ENCODE assay signal across 8 mouse cellular contexts in the genomic region with DNA sequence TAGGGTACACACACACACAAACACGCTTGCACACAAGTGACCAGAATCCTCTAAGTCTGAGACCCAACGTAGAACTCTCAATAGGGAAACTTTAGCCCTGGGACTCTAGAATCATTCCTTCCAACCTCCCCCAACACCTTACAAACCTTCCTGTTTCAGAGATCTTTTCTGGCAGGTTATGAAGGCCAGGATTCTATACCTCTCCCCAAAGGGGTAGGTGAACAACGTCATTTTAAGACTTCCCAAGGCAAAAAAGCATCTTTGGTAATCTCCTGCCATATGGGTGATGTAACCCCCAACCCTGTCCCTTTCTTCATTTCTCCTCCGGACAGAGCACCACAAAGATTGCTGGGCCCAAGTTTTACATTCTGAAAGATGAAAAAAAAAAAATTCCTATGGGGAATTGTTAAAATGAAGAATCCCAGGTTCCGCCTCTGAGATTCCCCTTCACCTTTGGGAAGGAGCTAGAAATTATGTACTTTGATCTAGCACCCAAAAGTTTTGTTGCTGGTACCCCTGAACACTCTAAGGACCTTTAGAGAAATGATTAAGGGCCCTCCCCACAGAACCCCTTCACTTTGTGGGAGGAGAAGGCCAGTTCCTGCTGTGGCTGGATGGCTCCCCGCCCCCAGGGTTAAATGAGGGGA. TPM values are rescaled to one million over a fixed set of nuclear protein-coding genes. Genes with fewer than 3 reads are reported as not detected.
A peak's percentile ranks its signal among the peaks of the same experiment; 100 is the strongest.
DNase-seq lines count a peak whose midpoint lies in the region; ATAC-seq and TF ChIP-seq lines count a peak whose summit lies in the region.

No protein-coding gene starts in this region.

- no peaks in the 10 kb centered on the region for H3K9me3 ChIP-seq in heart, embryonic 13.5 days
- H3K9me3 ChIP-seq in E14TG2a.4 (ENCODE audit: low read length): no peaks in the 10 kb centered on the region
- H3K9me3 ChIP-seq in forebrain, embryonic 15.5 days: no peaks in the 10 kb centered on the region
- no peaks in the 10 kb centered on the region for H3K9me3 ChIP-seq in liver, postnatal 0 days (ENCODE audit: low read length)

- 50% methylated on average over 6 of the region's 6 CpGs for whole genome bisulfite sequencing in heart, embryonic 13.5 days
- 42% methylated on average over 6 of the region's 6 CpGs for WGBS in forebrain, embryonic 15.5 days
- WGBS in liver, postnatal 0 days (ENCODE audit: insufficient replicate concordance): 30% methylated on average over 6 of the region's 6 CpGs

- ATAC-seq in heart, embryonic 13.5 days (ENCODE audit: extremely low read depth, insufficient number of reproducible peaks, low FRiP score, low TSS enrichment): no peak
- peak; percentile 5; the same call in 1 of the 2 replicates for ATAC-seq in forebrain, embryonic 15.5 days (replicated peaks)
- ATAC-seq in liver, postnatal 0 days: no peak; the same call in 1 of the 2 replicates

- peaks cover 5% of the 10 kb centered on the region for H3K36me3 ChIP-seq in heart, embryonic 13.5 days
- H3K36me3 ChIP-seq in E14TG2a.4 (ENCODE audit: insufficient read depth, low read length): peaks cover 17% of the 10 kb centered on the region
- no peaks in the 10 kb centered on the region for H3K36me3 ChIP-seq in forebrain, embryonic 15.5 days
- H3K36me3 ChIP-seq in liver, postnatal 0 days (replicated peaks; ENCODE audit: insufficient read depth, low read length): no peaks in the 10 kb centered on the region

- H3K4me2 ChIP-seq in heart, embryonic 13.5 days: peak overlapping the region; percentile 100
- H3K4me2 ChIP-seq in forebrain, embryonic 15.5 days (replicated peaks): peak overlapping the region; percentile 96
- peak overlapping the region; percentile 88 for H3K4me2 ChIP-seq in liver, postnatal 0 days (ENCODE audit: low read depth, low read length)

- peak overlapping the region; percentile 94 for H3K4me3 ChIP-seq in heart, embryonic 13.5 days
- H3K4me3 ChIP-seq in E14TG2a.4 (replicated peaks; ENCODE audit: low read length): peak overlapping the region; percentile 86
- H3K4me3 ChIP-seq in forebrain, embryonic 15.5 days: peak overlapping the region; percentile 95
- H3K4me3 ChIP-seq in liver, postnatal 0 days (ENCODE audit: low read depth, low read length): peak overlapping the region; percentile 89

- H3K9ac ChIP-seq in heart, embryonic 13.5 days: peak overlapping the region; percentile 98
- peak overlapping the region; percentile 97 for H3K9ac ChIP-seq in forebrain, embryonic 15.5 days (replicated peaks)
- H3K9ac ChIP-seq in liver, postnatal 0 days (replicated peaks): peak overlapping the region; percentile 93

- no peak for TF ChIP-seq EP300 in liver, postnatal 0 days (IDR thresholded peaks at IDR 0.05; ENCODE audit: low read depth)

- H3K4me1 ChIP-seq in heart, embryonic 13.5 days: peaks cover 74% of the 10 kb centered on the region
- H3K4me1 ChIP-seq in E14TG2a.4 (replicated peaks; ENCODE audit: low read depth, low read length): peaks cover 82% of the 10 kb centered on the region
- H3K4me1 ChIP-seq in forebrain, embryonic 15.5 days: peaks cover 59% of the 10 kb centered on the region
- peaks cover 64% of the 10 kb centered on the region for H3K4me1 ChIP-seq in liver, postnatal 0 days (ENCODE audit: insufficient read depth)

- H3K27ac ChIP-seq in heart, embryonic 13.5 days (replicated peaks): peak overlapping the region; percentile 95
- H3K27ac ChIP-seq in forebrain, embryonic 15.5 days (replicated peaks): peak overlapping the region; percentile 96
- H3K27ac ChIP-seq in liver, postnatal 0 days (ENCODE audit: low read depth): peak overlapping the region; percentile 83

- no peaks in the 10 kb centered on the region for H3K27me3 ChIP-seq in heart, embryonic 13.5 days (replicated peaks)
- H3K27me3 ChIP-seq in E14TG2a.4 (ENCODE audit: insufficient read depth, low read length): peaks cover 29% of the 10 kb centered on the region
- H3K27me3 ChIP-seq in forebrain, embryonic 15.5 days: no peaks in the 10 kb centered on the region
- no peaks in the 10 kb centered on the region for H3K27me3 ChIP-seq in liver, postnatal 0 days (ENCODE audit: insufficient read depth, low read length)

- DNase-seq in heart, postnatal 4 days: no peak
- no peak for DNase-seq in liver, postnatal 0 days
- DNase-seq in adrenal gland, postnatal 25 days: no peak
- DNase-seq in thymus, postnatal 4 days: no peak
- DNase-seq in kidney, adult 9 months: no peak

- no peak for TF ChIP-seq CTCF in E14TG2a.4 (conservative IDR thresholded peaks at IDR 0.05; ENCODE audit: low read length)
- no peak for TF ChIP-seq CTCF in liver, postnatal 0 days (IDR thresholded peaks at IDR 0.05; ENCODE audit: low read depth)

RNA-seq across cellular contexts. Expression of a gene that starts 0.6 kb away (rescaled TPM):
- 6.5 and 6.8 TPM in 2 replicates for polyA plus RNA-seq in heart, embryonic 13.5 days (2015; fragmentation: Nextera tagmentation; extraction: Ambion mirVana)
- 10 to 100 TPM; 45.3 to 46.3 TPM for total RNA-seq in heart, postnatal 4 days (2021)
- 23.0 and 23.9 TPM in 2 replicates for polyA plus RNA-seq in forebrain, embryonic 15.5 days (2015; fragmentation: Nextera tagmentation; extraction: Ambion mirVana)
- 5.7 and 6.1 TPM in 2 replicates for polyA plus RNA-seq in liver, postnatal 0 days (2015; fragmentation: Nextera tagmentation; extraction: Ambion mirVana)
- 125 and 146 TPM in 2 replicates for total RNA-seq in adrenal gland, postnatal 25 days (2021)

RNA-seq across cellular contexts. Expression of a gene that starts 14.1 kb away (rescaled TPM):
- 27.0 and 29.2 TPM in 2 replicates for polyA plus RNA-seq in heart, embryonic 13.5 days (2015; fragmentation: Nextera tagmentation; extraction: Ambion mirVana)
- total RNA-seq in heart, postnatal 4 days (2021): 10 to 100 TPM; 67.0 to 89.1 TPM
- polyA plus RNA-seq in forebrain, embryonic 15.5 days (2015; fragmentation: Nextera tagmentation; extraction: Ambion mirVana): not detected in 2 replicates
- polyA plus RNA-seq in liver, postnatal 0 days (2015; fragmentation: Nextera tagmentation; extraction: Ambion mirVana): 0.13 and 0.96 TPM in 2 replicates
- total RNA-seq in adrenal gland, postnatal 25 days (2021): not detected in 2 replicates

RNA-seq across cellular contexts. Expression of a gene that starts 19.5 kb away (rescaled TPM):
- polyA plus RNA-seq in heart, embryonic 13.5 days (2015; fragmentation: Nextera tagmentation; extraction: Ambion mirVana): 11.6 and 11.7 TPM in 2 replicates
- 1 to 10 TPM; 9.1 to 9.5 TPM for total RNA-seq in heart, postnatal 4 days (2021)
- 120 and 123 TPM in 2 replicates for polyA plus RNA-seq in forebrain, embryonic 15.5 days (2015; fragmentation: Nextera tagmentation; extraction: Ambion mirVana)
- polyA plus RNA-seq in liver, postnatal 0 days (2015; fragmentation: Nextera tagmentation; extraction: Ambion mirVana): 14.5 and 16.1 TPM in 2 replicates
- 3.0 and 4.4 TPM in 2 replicates for total RNA-seq in adrenal gland, postnatal 25 days (2021)

RNA-seq across cellular contexts. Expression of a gene that starts 22.8 kb away (rescaled TPM):
- polyA plus RNA-seq in heart, embryonic 13.5 days (2015; fragmentation: Nextera tagmentation; extraction: Ambion mirVana): 0.23 TPM in 1 of 2 replicates, not detected in the other
- total RNA-seq in heart, postnatal 4 days (2021): not detected
- not detected in 2 replicates for polyA plus RNA-seq in forebrain, embryonic 15.5 days (2015; fragmentation: Nextera tagmentation; extraction: Ambion mirVana)
- not detected in 2 replicates for polyA plus RNA-seq in liver, postnatal 0 days (2015; fragmentation: Nextera tagmentation; extraction: Ambion mirVana)
- not detected in 2 replicates for total RNA-seq in adrenal gland, postnatal 25 days (2021)

RNA-seq across cellular contexts. Expression of a gene that starts 50.9 kb away (rescaled TPM):
- polyA plus RNA-seq in heart, embryonic 13.5 days (2015; fragmentation: Nextera tagmentation; extraction: Ambion mirVana): 77.9 and 81.1 TPM in 2 replicates
- 100 to 1,000 TPM; 178 to 200 TPM for total RNA-seq in heart, postnatal 4 days (2021)
- polyA plus RNA-seq in forebrain, embryonic 15.5 days (2015; fragmentation: Nextera tagmentation; extraction: Ambion mirVana): 26.4 and 27.3 TPM in 2 replicates
- polyA plus RNA-seq in liver, postnatal 0 days (2015; fragmentation: Nextera tagmentation; extraction: Ambion mirVana): 16.2 and 17.3 TPM in 2 replicates
- total RNA-seq in adrenal gland, postnatal 25 days (2021): 82.9 and 86.4 TPM in 2 replicates

Comparison
In these comparisons a context has a peak if more than half of its experiments do, and no peak if none do; other contexts are left out.
1. RNA of a gene that starts 14.1 kb away (polyA plus RNA-seq): 27.0 to 29.2 TPM in heart, embryonic 13.5 days; 0.13 to 0.96 TPM in liver, postnatal 0 days and not detected in forebrain, embryonic 15.5 days; every median in the first group is over 10 times any median in the second.
2. Peak in every context shown above with its lines, with median percentiles within 50 percentile points of each other: H3K27ac ChIP-seq, H3K4me2 ChIP-seq, H3K4me3 ChIP-seq and H3K9ac ChIP-seq.